Mouse (Mus musculus): Measurements from ENCODE around the gene Ccdc141. TPM values are rescaled to one million over a fixed set of nuclear protein-coding genes. Genes with fewer than 3 reads are reported as not detected.

Gene Ccdc141
- total RNA-seq, 2 experiments from 2014 or later = 239 to 243 TPM

GRCm38 (mm10) chr2:77176413-77176812 lies 6.0 kb upstream of the Ccdc141 start:
- intact Hi-C loops (cut with DNase I) = no loop called here

GRCm38 (mm10) chr2:77175411-77175810 lies 5.0 kb upstream of the Ccdc141 start:
- intact Hi-C loops (cut with DNase I) = no loop called here

More at GRCm38 (mm10) chr2:77176413-77176812, 6.0 kb upstream of the Ccdc141 start:
- no peak for DNase-seq (ENCODE audit: low spot score)

GRCm38 (mm10) chr2:77174313-77174712 lies 3.9 kb upstream of the Ccdc141 start:
- intact Hi-C loops (cut with DNase I) = no loop called here
- no peak for DNase-seq (ENCODE audit: low spot score)

More at GRCm38 (mm10) chr2:77175411-77175810, 5.0 kb upstream of the Ccdc141 start:
- DNase-seq (ENCODE audit: low spot score) = no peak

GRCm38 (mm10) chr2:77173821-77174220 lies 3.4 kb upstream of the Ccdc141 start:
- DNase-seq (ENCODE audit: low spot score) = no peak
- intact Hi-C loops (cut with DNase I) = no loop called here

- no peak for DNase-seq (ENCODE audit: low spot score)
- intact Hi-C loops (cut with DNase I) = no loop called here
These were observed 2.9 kb upstream of the Ccdc141 start for GRCm38 (mm10) chr2:77173366-77173765.

- no peak for DNase-seq (ENCODE audit: low spot score)
- intact Hi-C loops (cut with DNase I) = no loop called here
These were observed 1.8 kb upstream of the Ccdc141 start for GRCm38 (mm10) chr2:77172241-77172671.

- no peak for DNase-seq (ENCODE audit: low spot score)
- intact Hi-C loops (cut with DNase I) = no loop called here
These were observed 1.2 kb upstream of the Ccdc141 start for GRCm38 (mm10) chr2:77171444-77172240.

- intact Hi-C loops (cut with DNase I) = loop anchor here (5.0 kb wide), 1 partner anchor 43 kb away; no protein-coding TSS in a partner anchor
- DNase-seq (ENCODE audit: low spot score) = peak; percentile 28
These were observed 362 bp downstream of the Ccdc141 start for GRCm38 (mm10) chr2:77169916-77170632.

GRCm38 (mm10) chr2:77169218-77169617 lies 1.2 kb downstream of the Ccdc141 start:
- no peak for DNase-seq (ENCODE audit: low spot score)
- intact Hi-C loops (cut with DNase I) = loop anchor here (5.0 kb wide), 1 partner anchor 42 kb away; no protein-coding TSS in a partner anchor

- intact Hi-C loops (cut with DNase I) = loop anchor here (5.0 kb wide), 1 partner anchor 41 kb away; no protein-coding TSS in a partner anchor
- DNase-seq (ENCODE audit: low spot score) = no peak
These were observed 1.7 kb downstream of the Ccdc141 start for GRCm38 (mm10) chr2:77168781-77169180.

GRCm38 (mm10) chr2:77168081-77168685 lies 2.3 kb downstream of the Ccdc141 start:
- DNase-seq (ENCODE audit: low spot score) = no peak
- intact Hi-C loops (cut with DNase I) = loop anchor here (5.0 kb wide), 1 partner anchor 41 kb away; no protein-coding TSS in a partner anchor

GRCm38 (mm10) chr2:77166366-77166765 lies 4.1 kb downstream of the Ccdc141 start:
- DNase-seq (ENCODE audit: low spot score) = no peak
- intact Hi-C loops (cut with DNase I) = loop anchor here (5.0 kb wide), 1 partner anchor 39 kb away; no protein-coding TSS in a partner anchor

- intact Hi-C loops (cut with DNase I) = loop anchor here (5.0 kb wide), 1 partner anchor 37 kb away; no protein-coding TSS in a partner anchor
- no peak for DNase-seq (ENCODE audit: low spot score)
These were observed 5.8 kb downstream of the Ccdc141 start for GRCm38 (mm10) chr2:77164662-77165061.

- intact Hi-C loops (cut with DNase I) = no loop called here
- no peak for DNase-seq (ENCODE audit: low spot score)
These were observed 7.1 kb downstream of the Ccdc141 start for GRCm38 (mm10) chr2:77163381-77163780.

- DNase-seq (ENCODE audit: low spot score) = no peak
- intact Hi-C loops (cut with DNase I) = no loop called here
These were observed 8.3 kb downstream of the Ccdc141 start for GRCm38 (mm10) chr2:77162135-77162534.

- intact Hi-C loops (cut with DNase I) = no loop called here
- DNase-seq (ENCODE audit: low spot score) = no peak
These were observed 12.9 kb downstream of the Ccdc141 start for GRCm38 (mm10) chr2:77157546-77157945.

GRCm38 (mm10) chr2:77154080-77154479 lies 16.4 kb downstream of the Ccdc141 start:
- DNase-seq (ENCODE audit: low spot score) = no peak
- intact Hi-C loops (cut with DNase I) = no loop called here

GRCm38 (mm10) chr2:77151255-77151654 lies 19.2 kb downstream of the Ccdc141 start:
- no peak for DNase-seq (ENCODE audit: low spot score)
- intact Hi-C loops (cut with DNase I) = no loop called here

GRCm38 (mm10) chr2:77149576-77149975 lies 20.9 kb downstream of the Ccdc141 start:
- intact Hi-C loops (cut with DNase I) = no loop called here

GRCm38 (mm10) chr2:77148215-77148614 lies 22.2 kb downstream of the Ccdc141 start:
- DNase-seq (ENCODE audit: low spot score) = no peak
- intact Hi-C loops (cut with DNase I) = no loop called here

More at GRCm38 (mm10) chr2:77149576-77149975, 20.9 kb downstream of the Ccdc141 start:
- no peak for DNase-seq (ENCODE audit: low spot score)
